Mouse (Mus musculus): Measurements from ENCODE around the gene Cox7a2l. TPM values are rescaled to one million over a fixed set of nuclear protein-coding genes. Genes with fewer than 3 reads are reported as not detected.

Cox7a2l gene
- polyA plus RNA-seq (2015; fragmentation: Nextera tagmentation; extraction: Ambion mirVana): 154 and 165 TPM in 2 replicates

DNA sequence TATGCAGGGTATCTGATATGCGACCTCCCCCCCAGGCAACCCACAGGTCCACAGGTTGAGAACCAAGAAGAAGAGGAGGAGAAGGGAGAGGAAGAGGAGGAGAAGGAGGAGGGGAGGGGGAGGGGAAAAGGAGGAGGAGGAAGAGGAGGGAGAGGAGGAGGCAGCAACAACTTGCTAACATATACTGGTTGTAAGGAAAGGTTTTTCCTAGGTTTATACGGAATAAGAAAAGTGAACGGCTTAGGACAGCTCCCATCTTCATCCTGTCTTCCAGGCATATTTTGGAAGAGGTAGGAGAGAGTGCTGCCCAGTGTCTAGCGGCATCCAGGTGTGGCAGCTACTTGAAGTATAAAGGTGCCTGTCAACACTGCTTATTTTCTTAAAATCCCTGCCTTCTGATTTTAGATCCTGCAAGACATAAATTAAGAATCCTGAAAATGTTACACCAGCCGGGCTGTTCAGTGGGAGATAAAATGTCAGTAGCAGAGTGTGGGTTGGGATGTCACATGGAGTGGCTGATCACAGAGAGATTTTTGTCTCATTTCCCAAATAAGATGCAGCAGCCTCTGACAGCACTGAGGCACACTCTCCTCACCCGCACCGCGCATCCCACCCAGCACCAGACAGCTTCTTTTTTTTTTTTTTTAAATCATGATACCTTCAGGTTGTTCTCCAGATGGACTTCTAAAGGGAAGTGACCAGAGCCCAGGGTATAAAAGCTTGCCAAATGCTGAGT lies at the start of gene Cox7a2l:
Cox7a2l (minus strand) TSS at position 51 of the 736 bp plus-strand sequence.
- Histone ChIP-seq H3K4me3 (replicated peaks) (no peak within 1 kb of the TSS), H3K9ac (no peak within 1 kb of the TSS), H3K4me1 (peaks cover 11% of the 10 kb centered on the region), H3K9me3 (no peaks in the 10 kb centered on the region), H3K27ac (no peak within 1 kb of the TSS), H3K4me2 (no peak within 1 kb of the TSS), H3K27me3 (replicated peaks) (no peaks in the 10 kb centered on the region), H3K36me3 (no peaks in the 10 kb centered on the region)
- no peak for ATAC-seq (ENCODE audit: insufficient read depth, low FRiP score, low read depth)
- WGBS: 88% methylated on average over 8 of the region's 8 CpGs

DNA sequence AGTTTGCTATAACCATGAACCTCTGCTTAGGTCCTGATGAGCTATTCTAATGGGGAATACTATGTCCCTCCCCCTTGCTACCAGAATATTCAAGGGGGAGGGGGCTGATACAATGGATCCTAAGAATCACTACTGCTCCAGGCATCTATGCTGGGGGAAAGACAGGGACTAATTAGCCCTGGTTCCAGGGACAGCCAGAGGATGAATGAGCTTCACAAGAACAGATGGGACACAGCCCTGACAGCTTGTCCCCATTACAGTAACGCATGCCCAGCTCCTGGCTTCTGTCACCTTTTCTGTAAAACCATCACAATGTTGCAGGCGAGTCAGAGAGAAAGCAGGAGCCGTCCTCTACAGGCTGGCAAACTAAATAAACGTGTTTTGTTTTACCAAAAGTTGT lies 48.4 kb upstream of the Cox7a2l start:
- 56% methylated on average over 4 of the region's 4 CpGs for WGBS
- Histone ChIP-seq H3K4me1 (no peaks in the 10 kb centered on the region), H3K9ac (no peak overlapping the region), H3K4me2 (no peak overlapping the region), H3K4me3 (replicated peaks) (no peak overlapping the region), H3K36me3 (no peaks in the 10 kb centered on the region), H3K9me3 (no peaks in the 10 kb centered on the region), H3K27me3 (replicated peaks) (no peaks in the 10 kb centered on the region), H3K27ac (no peak overlapping the region)
- ATAC-seq (ENCODE audit: insufficient read depth, low FRiP score, low read depth): no peak

DNA sequence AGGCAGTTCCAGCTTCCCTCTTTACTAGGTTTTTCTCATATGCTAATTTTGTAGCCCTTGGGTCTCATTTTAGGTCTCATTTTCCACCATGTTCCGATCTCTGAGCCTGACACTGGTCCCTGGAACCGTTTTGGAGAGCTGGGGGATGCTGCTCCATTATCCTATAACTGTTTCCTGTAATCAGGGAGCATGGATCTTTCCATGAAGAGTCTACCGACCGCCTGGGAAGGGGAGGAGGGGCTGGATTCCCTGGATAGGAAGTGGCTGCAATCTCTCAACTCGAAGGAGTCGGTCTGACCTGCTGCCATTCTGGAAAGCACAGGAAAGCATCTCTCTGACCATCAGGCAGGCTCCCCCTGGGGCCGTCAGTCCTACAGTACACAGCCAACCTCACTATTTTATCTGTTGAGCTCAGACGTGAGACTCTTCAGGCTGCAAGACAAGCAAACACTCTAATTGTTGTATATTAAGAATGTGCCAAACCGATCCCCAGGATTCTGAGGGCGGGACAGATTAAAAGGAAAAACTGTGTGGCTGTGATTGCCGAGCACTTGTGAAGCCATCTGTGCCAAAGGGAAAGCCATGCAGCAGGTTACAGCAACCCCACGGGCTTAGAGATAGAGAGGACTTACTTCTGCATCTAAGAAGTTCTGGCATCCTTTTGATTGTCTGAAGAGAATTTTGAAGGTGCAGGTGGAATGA lies 47.1 kb upstream of the Cox7a2l start:
- Histone ChIP-seq H3K27ac (no peak overlapping the region), H3K9me3 (no peaks in the 10 kb centered on the region), H3K36me3 (no peaks in the 10 kb centered on the region), H3K4me2 (0 out of 2 replicates have a peak overlapping the region, but pooled peaks have one; percentile 24), H3K27me3 (replicated peaks) (no peaks in the 10 kb centered on the region), H3K9ac (no peak overlapping the region), H3K4me3 (replicated peaks) (no peak overlapping the region), H3K4me1 (no peaks in the 10 kb centered on the region)
- ATAC-seq (ENCODE audit: insufficient read depth, low FRiP score, low read depth): no peak
- 52% methylated on average over 12 of the region's 12 CpGs for WGBS

DNA sequence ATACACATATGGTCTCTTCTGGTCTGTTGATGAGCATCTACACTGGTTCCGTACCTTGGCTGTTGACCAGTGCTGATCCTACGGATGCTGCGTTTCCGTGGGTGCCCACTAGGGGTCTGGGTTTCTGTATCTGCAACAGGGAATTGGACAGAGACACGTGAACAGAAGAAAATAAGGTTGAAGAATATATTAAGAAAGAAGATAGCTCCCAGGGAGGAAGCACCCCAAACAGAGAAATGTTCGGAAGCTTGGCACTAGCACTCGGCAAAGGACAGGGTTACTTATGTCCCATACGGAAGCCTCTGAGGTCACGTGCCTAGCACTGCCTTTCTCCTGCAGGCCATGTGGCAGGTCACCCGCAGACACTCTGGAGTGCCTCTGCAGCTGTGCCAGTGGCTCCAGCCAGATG lies 46.6 kb upstream of the Cox7a2l start:
- ATAC-seq (ENCODE audit: insufficient read depth, low FRiP score, low read depth): no peak
- no peaks in the 10 kb centered on the region for H3K27me3 ChIP-seq (replicated peaks)
- H3K4me3 ChIP-seq (replicated peaks): no peak overlapping the region
- no peak overlapping the region for H3K27ac ChIP-seq
- H3K36me3 ChIP-seq: no peaks in the 10 kb centered on the region
- no peak overlapping the region for H3K9ac ChIP-seq
- H3K9me3 ChIP-seq: no peaks in the 10 kb centered on the region
- 45% methylated on average over 10 of the region's 10 CpGs for WGBS
- no peaks in the 10 kb centered on the region for H3K4me1 ChIP-seq
- 0 out of 2 replicates have a peak overlapping the region, but pooled peaks have one; percentile 24 for H3K4me2 ChIP-seq

DNA sequence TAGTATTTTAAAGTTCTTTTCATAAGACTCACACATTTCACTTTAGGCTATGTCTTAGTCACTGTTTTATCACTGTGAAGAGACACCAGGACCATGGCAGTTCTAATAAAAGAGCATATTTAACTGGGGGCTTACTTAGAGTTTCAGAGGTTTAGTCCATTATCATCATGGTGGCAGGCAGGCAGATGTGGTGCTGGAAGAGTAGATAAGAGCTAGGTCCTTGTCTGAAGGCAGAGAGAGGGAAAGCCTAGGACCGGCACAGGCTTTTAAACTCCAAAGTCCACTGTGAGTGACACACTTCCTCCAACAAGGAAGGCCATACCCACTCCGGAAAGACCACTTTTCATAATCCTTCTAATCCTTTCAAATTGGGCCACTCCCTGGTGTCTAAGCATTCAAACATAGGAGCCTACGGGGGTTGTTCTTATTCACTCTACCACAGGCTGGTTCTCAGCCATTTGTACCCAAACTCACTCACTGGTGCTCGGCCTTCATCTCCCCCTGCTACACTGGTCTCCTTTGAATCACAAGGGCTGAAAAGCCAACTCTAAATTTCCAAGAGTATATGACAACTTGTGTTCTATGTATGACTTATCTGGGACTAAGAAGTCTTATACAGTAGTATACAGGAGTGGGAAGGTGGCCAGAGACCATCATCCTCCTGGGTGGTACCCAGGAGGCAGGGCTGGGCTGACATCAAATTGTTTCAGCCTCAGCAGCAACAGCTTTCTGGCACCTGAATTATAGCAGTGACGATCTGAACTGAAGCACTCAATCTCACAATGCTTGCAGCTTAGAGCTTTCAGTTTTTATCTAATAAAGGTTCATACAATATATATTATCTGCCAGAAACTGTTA lies 45.3 kb upstream of the Cox7a2l start:
- H3K27ac ChIP-seq: no peak overlapping the region
- H3K9me3 ChIP-seq: no peaks in the 10 kb centered on the region
- no peaks in the 10 kb centered on the region for H3K36me3 ChIP-seq
- no peak overlapping the region for H3K4me2 ChIP-seq
- 86% methylated on average over 5 of the region's 5 CpGs for WGBS
- H3K9ac ChIP-seq: no peak overlapping the region
- no peaks in the 10 kb centered on the region for H3K27me3 ChIP-seq (replicated peaks)
- no peaks in the 10 kb centered on the region for H3K4me1 ChIP-seq
- no peak overlapping the region for H3K4me3 ChIP-seq (replicated peaks)
- peak; percentile 75; the same call in 1 of the 2 replicates for ATAC-seq (ENCODE audit: insufficient read depth, low FRiP score, low read depth)

DNA sequence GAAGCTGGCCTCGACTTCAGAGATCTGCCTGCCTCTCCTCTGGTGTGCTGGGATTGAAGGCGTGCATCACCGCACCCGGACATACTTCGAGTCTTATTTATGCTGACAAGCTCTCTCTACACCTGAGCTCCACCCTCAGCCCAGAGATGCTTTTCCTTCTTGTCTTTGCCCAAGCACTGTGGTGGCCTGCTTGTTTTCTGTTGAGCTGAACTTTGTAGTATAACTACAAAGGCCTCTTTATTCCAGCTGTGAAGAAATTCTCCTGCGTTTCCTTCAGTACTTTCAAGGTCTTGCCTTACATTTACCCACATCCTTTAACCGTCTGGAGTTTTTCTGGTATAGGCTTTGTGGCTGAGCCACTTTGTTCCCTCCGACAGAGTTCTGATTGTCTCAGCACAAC lies 42.0 kb upstream of the Cox7a2l start:
- no peak overlapping the region for H3K27ac ChIP-seq
- no peak overlapping the region for H3K4me3 ChIP-seq (replicated peaks)
- H3K4me2 ChIP-seq: no peak overlapping the region
- H3K9ac ChIP-seq: no peak overlapping the region
- H3K36me3 ChIP-seq: no peaks in the 10 kb centered on the region
- H3K27me3 ChIP-seq (replicated peaks): no peaks in the 10 kb centered on the region
- WGBS: 70% methylated on average over 8 of the region's 8 CpGs
- H3K9me3 ChIP-seq: no peaks in the 10 kb centered on the region
- ATAC-seq (ENCODE audit: insufficient read depth, low FRiP score, low read depth): no peak
- H3K4me1 ChIP-seq: no peaks in the 10 kb centered on the region

DNA sequence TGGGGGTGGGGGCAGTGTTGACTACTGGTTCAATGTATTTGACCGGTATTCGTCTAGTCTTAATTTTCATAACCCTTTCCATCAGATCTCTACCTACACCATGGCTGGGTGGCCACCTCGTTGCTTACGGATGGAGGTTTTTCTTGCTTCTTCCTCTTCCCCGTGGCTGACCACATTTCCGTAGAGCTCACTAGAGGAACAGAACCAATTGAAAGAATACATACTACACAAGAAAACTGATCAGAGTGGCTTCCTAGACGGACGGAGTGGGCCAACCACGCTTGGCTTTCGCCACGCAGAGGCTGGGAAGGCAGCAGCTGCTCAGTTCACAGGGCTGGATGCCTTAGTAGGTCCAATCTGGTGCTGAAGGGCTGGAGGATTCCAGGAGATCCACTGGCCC lies 38.7 kb upstream of the Cox7a2l start:
- no peak overlapping the region for H3K4me2 ChIP-seq
- no peaks in the 10 kb centered on the region for H3K36me3 ChIP-seq
- 89% methylated on average over 11 of the region's 11 CpGs for WGBS
- no peaks in the 10 kb centered on the region for H3K9me3 ChIP-seq
- ATAC-seq (ENCODE audit: insufficient read depth, low FRiP score, low read depth): no peak
- no peaks in the 10 kb centered on the region for H3K4me1 ChIP-seq
- H3K4me3 ChIP-seq (replicated peaks): no peak overlapping the region
- H3K9ac ChIP-seq: no peak overlapping the region
- H3K27ac ChIP-seq: no peak overlapping the region
- no peaks in the 10 kb centered on the region for H3K27me3 ChIP-seq (replicated peaks)

DNA sequence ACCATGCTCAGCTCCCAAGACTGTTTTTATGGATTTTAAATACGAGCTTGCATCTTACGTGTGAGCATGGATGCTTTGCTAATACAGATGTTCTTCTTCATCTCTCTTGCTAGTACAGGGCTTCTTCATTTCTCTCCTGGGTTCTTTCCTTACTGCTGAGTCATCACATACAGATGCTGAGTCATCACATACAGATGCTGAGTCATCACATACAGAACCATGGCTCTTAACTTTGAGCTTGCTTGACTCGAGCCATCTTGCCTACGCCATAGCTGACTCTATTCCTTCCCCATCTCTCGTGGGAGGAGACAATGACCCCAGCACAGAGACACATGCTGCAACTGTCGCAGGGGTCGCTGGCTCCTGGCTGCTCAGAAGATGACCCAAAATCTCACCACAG lies 37.9 kb upstream of the Cox7a2l start:
- H3K36me3 ChIP-seq: no peaks in the 10 kb centered on the region
- no peak overlapping the region for H3K9ac ChIP-seq
- H3K27me3 ChIP-seq (replicated peaks): no peaks in the 10 kb centered on the region
- H3K9me3 ChIP-seq: no peaks in the 10 kb centered on the region
- H3K4me2 ChIP-seq: no peak overlapping the region
- no peak overlapping the region for H3K27ac ChIP-seq
- no peak for ATAC-seq (ENCODE audit: insufficient read depth, low FRiP score, low read depth)
- H3K4me1 ChIP-seq: no peaks in the 10 kb centered on the region
- WGBS: 85% methylated on average over 7 of the region's 7 CpGs
- no peak overlapping the region for H3K4me3 ChIP-seq (replicated peaks)

DNA sequence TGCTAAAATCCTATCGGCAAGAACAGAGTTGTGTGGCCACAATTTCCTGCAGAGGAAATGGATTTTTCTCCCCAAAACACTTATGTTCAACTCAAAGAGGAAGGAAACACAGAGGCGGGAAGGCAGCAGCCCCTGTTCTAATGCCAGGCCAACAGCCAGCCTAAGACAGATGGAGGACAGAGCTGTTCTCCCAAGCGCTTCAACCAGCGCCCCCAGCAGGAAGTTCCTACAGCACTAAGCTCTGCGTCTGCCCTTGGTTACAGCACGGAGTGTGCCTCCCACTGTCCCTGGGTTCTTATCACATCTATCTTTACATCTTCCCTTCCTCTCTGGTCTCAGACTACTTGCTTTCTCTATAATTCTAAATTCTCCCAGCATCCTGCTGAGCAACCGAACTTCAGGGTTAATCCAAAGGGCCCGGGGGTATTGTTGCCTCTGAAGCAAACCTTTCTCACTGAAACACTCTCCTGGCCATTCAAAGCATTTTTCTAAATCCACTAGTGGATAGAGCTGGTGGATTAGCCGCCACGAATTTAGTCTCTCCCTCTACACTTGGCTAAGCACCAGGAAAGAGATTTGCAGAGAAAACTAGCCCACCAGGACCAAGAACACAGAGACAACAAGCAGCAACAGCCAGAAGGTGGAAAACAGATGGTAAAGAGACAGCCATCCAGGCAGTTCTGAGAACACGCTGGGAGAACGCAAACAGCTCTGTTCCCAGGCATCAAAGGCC lies 31.5 kb upstream of the Cox7a2l start:
- 47% methylated on average over 12 of the region's 12 CpGs for WGBS
- ATAC-seq (ENCODE audit: insufficient read depth, low FRiP score, low read depth): no peak

DNA sequence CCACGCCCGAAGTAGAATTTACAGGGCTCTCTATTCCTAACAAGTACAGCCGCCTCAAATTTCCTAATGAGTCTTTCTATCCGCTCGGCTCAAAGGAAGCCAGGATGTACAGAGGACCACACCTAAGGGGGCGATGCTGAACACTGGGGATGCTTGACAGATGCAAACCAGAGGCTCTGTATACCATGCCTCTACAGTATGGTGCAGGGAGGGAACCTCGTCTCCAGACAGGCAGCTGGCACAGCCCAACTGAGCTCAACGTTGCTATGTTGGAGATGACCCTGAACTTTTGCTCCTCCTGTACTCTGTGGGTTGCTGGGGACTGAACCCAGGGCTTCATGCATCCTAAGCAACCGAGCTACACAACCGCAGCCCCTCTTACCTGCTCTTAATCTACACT lies 30.0 kb upstream of the Cox7a2l start:
- Histone ChIP-seq H3K27ac (no peak overlapping the region), H3K9me3 (no peaks in the 10 kb centered on the region), H3K4me2 (no peak overlapping the region), H3K4me1 (0 out of 2 replicates have a peak, but pooled peaks cover 8% of the 10 kb centered on the region), H3K4me3 (replicated peaks) (no peak overlapping the region), H3K9ac (no peak overlapping the region), H3K36me3 (no peaks in the 10 kb centered on the region), H3K27me3 (replicated peaks) (peaks cover 13% of the 10 kb centered on the region)
- no peak for ATAC-seq (ENCODE audit: insufficient read depth, low FRiP score, low read depth)
- WGBS: 55% methylated on average over 10 of the region's 10 CpGs

More for the DNA sequence above, 31.5 kb upstream of the Cox7a2l start:
- H3K27ac ChIP-seq: no peak overlapping the region
- no peak overlapping the region for H3K9ac ChIP-seq
- peaks cover 13% of the 10 kb centered on the region for H3K27me3 ChIP-seq (replicated peaks)
- no peak overlapping the region for H3K4me3 ChIP-seq (replicated peaks)
- H3K4me2 ChIP-seq: no peak overlapping the region
- H3K36me3 ChIP-seq: no peaks in the 10 kb centered on the region
- 0 out of 2 replicates have a peak, but pooled peaks cover 8% of the 10 kb centered on the region for H3K4me1 ChIP-seq
- H3K9me3 ChIP-seq: no peaks in the 10 kb centered on the region
